Mouse (Mus musculus): ENCODE data around the gene Muc2. TPM values are rescaled to one million over a fixed set of nuclear protein-coding genes. Genes with fewer than 3 reads are reported as not detected.
A peak's percentile ranks its signal among the peaks of the same experiment; 100 is the strongest.

The Muc2 gene
- polyA plus RNA-seq, 1 experiment from 2014 or later = 0.48 TPM

GRCm38 (mm10) chr7:141747451-141748100 is 57.4 kb downstream of the Muc2 start:
- H3K9ac ChIP-seq (ENCODE audit: low read length) = no peak overlapping the region
- no peaks in the 10 kb centered on the region for H3K9me3 ChIP-seq (ENCODE audit: control insufficient read depth, low read length)
- no peaks in the 10 kb centered on the region for H3K27me3 ChIP-seq (ENCODE audit: control insufficient read depth, insufficient read depth, low read depth, low read length)
- no peak overlapping the region for H3K4me2 ChIP-seq (ENCODE audit: low read depth, low read length)
- no peaks in the 10 kb centered on the region for H3K36me3 ChIP-seq (ENCODE audit: control insufficient read depth, insufficient read depth, low read length)
- H3K4me3 ChIP-seq (ENCODE audit: low read length) = no peak overlapping the region
- no peak overlapping the region for H3K27ac ChIP-seq (ENCODE audit: low read length)
- ATAC-seq (ENCODE audit: low read depth) = no peak
- H3K4me1 ChIP-seq (replicated peaks; ENCODE audit: control insufficient read depth, insufficient read depth, low read length) = no peaks in the 10 kb centered on the region
- 80% methylated on average over 7 of the region's 7 CpGs for WGBS

DNA sequence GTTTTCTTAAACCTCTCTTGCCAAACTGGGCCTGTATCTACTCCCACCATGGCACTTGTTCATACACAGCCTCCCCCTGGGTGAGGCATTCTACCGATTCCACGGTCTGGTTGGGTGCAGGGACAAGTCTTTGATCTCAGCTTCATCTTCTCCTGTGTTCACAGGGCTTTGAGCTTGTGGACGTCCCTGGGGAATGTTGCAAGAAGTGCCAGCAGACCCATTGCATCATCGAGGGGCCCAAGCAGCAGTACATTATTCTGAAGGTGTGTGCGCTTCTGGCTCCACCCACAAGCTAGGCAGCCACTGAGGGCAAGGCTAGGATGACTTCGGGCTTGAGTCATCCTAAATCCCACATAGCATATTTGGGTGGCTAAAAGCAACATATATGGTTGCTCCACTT is 62.4 kb downstream of the Muc2 start:
- H3K27me3 ChIP-seq (ENCODE audit: control insufficient read depth, insufficient read depth, low read depth, low read length) = no peaks in the 10 kb centered on the region
- no peak for ATAC-seq (ENCODE audit: low read depth)
- H3K9ac ChIP-seq (ENCODE audit: low read length) = no peak overlapping the region
- no peak overlapping the region for H3K4me3 ChIP-seq (ENCODE audit: low read length)
- H3K27ac ChIP-seq (ENCODE audit: low read length) = no peak overlapping the region
- H3K36me3 ChIP-seq (ENCODE audit: control insufficient read depth, insufficient read depth, low read length) = no peaks in the 10 kb centered on the region
- H3K9me3 ChIP-seq (ENCODE audit: control insufficient read depth, low read length) = no peaks in the 10 kb centered on the region
- H3K4me1 ChIP-seq (replicated peaks; ENCODE audit: control insufficient read depth, insufficient read depth, low read length) = no peaks in the 10 kb centered on the region
- H3K4me2 ChIP-seq (ENCODE audit: low read depth, low read length) = no peak overlapping the region
- 66% methylated on average over 6 of the region's 6 CpGs for WGBS

GRCm38 (mm10) chr7:141755831-141756230 is 65.7 kb downstream of the Muc2 start:
- WGBS = 48% methylated on average over 4 of the region's 4 CpGs
- Histone ChIP-seq H3K4me2 (ENCODE audit: low read depth, low read length) (no peak overlapping the region), H3K9me3 (ENCODE audit: control insufficient read depth, low read length) (no peaks in the 10 kb centered on the region), H3K36me3 (ENCODE audit: control insufficient read depth, insufficient read depth, low read length) (no peaks in the 10 kb centered on the region), H3K27me3 (ENCODE audit: control insufficient read depth, insufficient read depth, low read depth, low read length) (no peaks in the 10 kb centered on the region), H3K4me3 (ENCODE audit: low read length) (no peak overlapping the region), H3K9ac (ENCODE audit: low read length) (no peak overlapping the region), H3K27ac (ENCODE audit: low read length) (no peak overlapping the region), H3K4me1 (replicated peaks; ENCODE audit: control insufficient read depth, insufficient read depth, low read length) (no peaks in the 10 kb centered on the region)
- peak; percentile 31; the same call in 1 of the 2 replicates for ATAC-seq (ENCODE audit: low read depth)

- Histone ChIP-seq H3K36me3 (ENCODE audit: control insufficient read depth, insufficient read depth, low read length) (no peaks in the 10 kb centered on the region), H3K9ac (ENCODE audit: low read length) (no peak overlapping the region), H3K27ac (ENCODE audit: low read length) (no peak overlapping the region), H3K9me3 (ENCODE audit: control insufficient read depth, low read length) (no peaks in the 10 kb centered on the region), H3K27me3 (ENCODE audit: control insufficient read depth, insufficient read depth, low read depth, low read length) (no peaks in the 10 kb centered on the region), H3K4me3 (ENCODE audit: low read length) (no peak overlapping the region), H3K4me1 (replicated peaks; ENCODE audit: control insufficient read depth, insufficient read depth, low read length) (no peaks in the 10 kb centered on the region), H3K4me2 (ENCODE audit: low read depth, low read length) (no peak overlapping the region)
- WGBS = 70% methylated on average over 4 of the region's 4 CpGs
- no peak for ATAC-seq (ENCODE audit: low read depth)
These were observed 68.2 kb downstream of the Muc2 start for GRCm38 (mm10) chr7:141758291-141758690.

DNA sequence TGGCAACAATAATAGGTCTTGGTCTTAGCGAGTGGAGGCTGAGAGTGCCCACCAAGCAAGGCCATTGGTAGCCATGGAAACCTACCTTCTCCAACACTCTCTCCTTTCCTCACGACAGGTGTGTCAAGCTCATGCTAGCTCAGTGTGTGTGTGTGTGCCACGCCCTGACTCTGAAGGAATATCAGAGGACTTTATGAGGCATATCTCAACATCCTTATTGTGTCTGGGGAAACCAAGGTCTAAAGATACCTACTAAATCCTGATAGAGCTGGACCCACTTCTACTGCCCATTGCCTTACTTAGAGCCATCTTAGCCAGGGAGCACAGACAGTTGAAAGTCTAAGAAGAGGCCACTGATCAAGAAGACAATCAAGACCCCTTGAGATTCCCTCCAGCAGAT is 80.4 kb downstream of the Muc2 start:
- Histone ChIP-seq H3K4me2 (ENCODE audit: low read depth, low read length) (no peak overlapping the region), H3K27me3 (ENCODE audit: control insufficient read depth, insufficient read depth, low read depth, low read length) (no peaks in the 10 kb centered on the region), H3K4me1 (replicated peaks; ENCODE audit: control insufficient read depth, insufficient read depth, low read length) (peaks cover 10% of the 10 kb centered on the region), H3K9ac (ENCODE audit: low read length) (no peak overlapping the region), H3K27ac (ENCODE audit: low read length) (no peak overlapping the region), H3K4me3 (ENCODE audit: low read length) (no peak overlapping the region), H3K36me3 (ENCODE audit: control insufficient read depth, insufficient read depth, low read length) (no peaks in the 10 kb centered on the region), H3K9me3 (ENCODE audit: control insufficient read depth, low read length) (no peaks in the 10 kb centered on the region)
- ATAC-seq (ENCODE audit: low read depth) = no peak
- 84% methylated on average over 3 of the region's 3 CpGs for WGBS

- Histone ChIP-seq H3K9me3 (ENCODE audit: control insufficient read depth, low read length) (no peaks in the 10 kb centered on the region), H3K4me3 (ENCODE audit: low read length) (no peak overlapping the region), H3K27me3 (ENCODE audit: control insufficient read depth, insufficient read depth, low read depth, low read length) (no peaks in the 10 kb centered on the region), H3K27ac (ENCODE audit: low read length) (no peak overlapping the region), H3K9ac (ENCODE audit: low read length) (no peak overlapping the region), H3K4me1 (replicated peaks; ENCODE audit: control insufficient read depth, insufficient read depth, low read length) (peaks cover 10% of the 10 kb centered on the region), H3K36me3 (ENCODE audit: control insufficient read depth, insufficient read depth, low read length) (no peaks in the 10 kb centered on the region), H3K4me2 (ENCODE audit: low read depth, low read length) (no peak overlapping the region)
- peak; percentile 51; the same call in 1 of the 2 replicates for ATAC-seq (ENCODE audit: low read depth)
- whole genome bisulfite sequencing = 59% methylated on average over 8 of the region's 8 CpGs
These were observed 80.8 kb downstream of the Muc2 start for GRCm38 (mm10) chr7:141770988-141771387.

DNA sequence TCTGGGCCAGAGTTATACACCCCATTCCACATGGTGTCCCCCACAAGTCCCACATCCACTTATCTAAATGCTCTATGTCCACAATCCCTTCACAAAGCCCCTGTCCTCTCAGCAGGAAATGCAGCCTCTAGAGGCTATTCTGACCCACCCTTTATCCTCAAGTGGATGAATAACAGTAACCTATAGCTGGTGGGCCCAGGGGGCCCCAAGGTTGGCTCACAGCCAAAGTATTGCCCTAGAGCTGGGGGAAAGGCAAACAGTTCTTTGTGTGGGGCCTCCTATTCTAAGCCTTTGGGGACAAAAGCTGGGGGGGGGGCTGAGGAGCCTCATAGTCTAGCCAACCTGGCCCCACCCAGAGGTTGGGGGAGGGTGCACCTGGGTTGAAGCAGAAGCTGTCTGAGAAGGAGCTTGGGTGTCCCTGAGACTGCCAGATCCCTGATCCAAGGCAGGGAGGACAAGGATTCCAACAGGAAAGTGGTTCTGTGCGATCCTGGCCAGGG is 82.0 kb downstream of the Muc2 start:
- no peak overlapping the region for H3K4me3 ChIP-seq (ENCODE audit: low read length)
- peak; percentile 56 for ATAC-seq (ENCODE audit: low read depth)
- H3K27ac ChIP-seq (ENCODE audit: low read length) = no peak overlapping the region
- no peaks in the 10 kb centered on the region for H3K9me3 ChIP-seq (ENCODE audit: control insufficient read depth, low read length)
- no peaks in the 10 kb centered on the region for H3K27me3 ChIP-seq (ENCODE audit: control insufficient read depth, insufficient read depth, low read depth, low read length)
- 45% methylated on average over 1 of the region's 1 CpGs for WGBS
- H3K9ac ChIP-seq (ENCODE audit: low read length) = no peak overlapping the region
- H3K4me2 ChIP-seq (ENCODE audit: low read depth, low read length) = no peak overlapping the region
- H3K4me1 ChIP-seq (replicated peaks; ENCODE audit: control insufficient read depth, insufficient read depth, low read length) = peaks cover 10% of the 10 kb centered on the region
- no peaks in the 10 kb centered on the region for H3K36me3 ChIP-seq (ENCODE audit: control insufficient read depth, insufficient read depth, low read length)

DNA sequence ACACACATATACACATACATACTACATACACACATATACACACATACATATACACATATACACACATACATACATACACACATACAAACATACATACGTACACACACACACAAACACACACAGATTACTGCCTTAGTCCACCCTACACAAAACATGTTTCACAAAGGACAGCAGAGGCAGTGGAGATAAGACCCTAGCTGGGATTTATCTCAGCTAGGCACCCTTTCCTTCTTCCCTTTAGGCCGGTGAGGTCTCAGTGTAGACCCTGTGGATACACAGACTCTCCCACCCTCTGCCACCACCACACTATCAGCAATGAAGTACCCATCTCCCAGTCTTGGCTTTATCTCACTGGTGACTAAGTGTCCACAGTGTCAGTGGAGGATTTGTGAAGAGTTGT is 84.7 kb downstream of the Muc2 start:
- Histone ChIP-seq H3K36me3 (ENCODE audit: control insufficient read depth, insufficient read depth, low read length) (no peaks in the 10 kb centered on the region), H3K9ac (ENCODE audit: low read length) (no peak overlapping the region), H3K4me2 (ENCODE audit: low read depth, low read length) (no peak overlapping the region), H3K27ac (ENCODE audit: low read length) (no peak overlapping the region), H3K27me3 (ENCODE audit: control insufficient read depth, insufficient read depth, low read depth, low read length) (no peaks in the 10 kb centered on the region), H3K9me3 (ENCODE audit: control insufficient read depth, low read length) (no peaks in the 10 kb centered on the region), H3K4me1 (replicated peaks; ENCODE audit: control insufficient read depth, insufficient read depth, low read length) (peaks cover 10% of the 10 kb centered on the region), H3K4me3 (ENCODE audit: low read length) (no peak overlapping the region)
- 92% methylated on average over 2 of the region's 2 CpGs for WGBS
- ATAC-seq (ENCODE audit: low read depth) = no peak

GRCm38 (mm10) chr7:141776199-141776598 is 86.1 kb downstream of the Muc2 start:
- Histone ChIP-seq H3K4me3 (ENCODE audit: low read length) (no peak overlapping the region), H3K9me3 (ENCODE audit: control insufficient read depth, low read length) (no peaks in the 10 kb centered on the region), H3K4me1 (replicated peaks; ENCODE audit: control insufficient read depth, insufficient read depth, low read length) (peaks cover 10% of the 10 kb centered on the region), H3K36me3 (ENCODE audit: control insufficient read depth, insufficient read depth, low read length) (no peaks in the 10 kb centered on the region), H3K27me3 (ENCODE audit: control insufficient read depth, insufficient read depth, low read depth, low read length) (no peaks in the 10 kb centered on the region), H3K4me2 (ENCODE audit: low read depth, low read length) (no peak overlapping the region), H3K27ac (ENCODE audit: low read length) (no peak overlapping the region), H3K9ac (ENCODE audit: low read length) (no peak overlapping the region)
- ATAC-seq (ENCODE audit: low read depth) = no peak
- WGBS = 89% methylated on average over 5 of the region's 5 CpGs

Data from lung, embryonic 16.5 days (tissue).